Mouse (Mus musculus) lung, embryonic 16.5 days (tissue): ENCODE measurements around the gene Wdr37. TPM values are rescaled to one million over a fixed set of nuclear protein-coding genes. Genes with fewer than 3 reads are reported as not detected.
"Not testable (repeated sequence)": the region's sequence is repeated elsewhere in the genome, so short reads cannot be mapped to it uniquely, and the experiment has no call there.

ENCODE experiments used
- ATAC-seq: fragments of 200-750 bp; cut with Nextera tagmentation; 2 replicates; pipeline ENCODE4 v1.8.0; 2017; ENCODE audit warnings: low read depth, mild to moderate bottlenecking, moderate library complexity
- H3K27ac ChIP-seq: fragments of 300-500 bp; sonication (generic); 2 replicates; pipeline ENCODE4 v1.5.1; 2014; ENCODE audit warnings: mild to moderate bottlenecking, control low read depth, low read length
- H3K27me3 ChIP-seq: fragments of 300-500 bp; sonication (generic); 2 replicates; pipeline ENCODE4 v1.6.1; 2014; ENCODE audit warnings: low read depth, low read length, mixed read lengths; ENCODE audit not compliant: control insufficient read depth, insufficient read depth
- H3K36me3 ChIP-seq: fragments of 300-500 bp; sonication (generic); 2 replicates; pipeline ENCODE4 v1.6.1; 2014; ENCODE audit warnings: low read length; ENCODE audit not compliant: control insufficient read depth, insufficient read depth
- H3K4me1 ChIP-seq: fragments of 300-500 bp; sonication (generic); replicated peaks from 2 replicates; pipeline ENCODE4 v1.6.1; 2014; ENCODE audit warnings: low read length, mixed read lengths; ENCODE audit not compliant: control insufficient read depth, insufficient read depth
- H3K4me2 ChIP-seq: fragments of 300-500 bp; sonication (generic); 2 replicates; pipeline ENCODE4 v1.6.1; 2014; ENCODE audit warnings: low read depth, low read length, control low read depth
- H3K4me3 ChIP-seq: fragments of 300-500 bp; sonication (generic); 2 replicates; pipeline ENCODE4 v1.5.1; 2014; ENCODE audit warnings: mild to moderate bottlenecking, low read length, control low read depth
- H3K9ac ChIP-seq: fragments of 300-500 bp; sonication (generic); 2 replicates; pipeline ENCODE4 v1.6.1; 2014; ENCODE audit warnings: low read length, control low read depth
- H3K9me3 ChIP-seq: fragments of 300-500 bp; sonication (generic); 2 replicates; pipeline ENCODE4 v1.6.1; 2016; ENCODE audit warnings: low read length; ENCODE audit not compliant: control insufficient read depth
- WGBS: fragments of 180-500 bp; shearing (Covaris S2); extraction: QIAGEN DNeasy Blood & Tissue Kit; methylation state at CpG from one replicate; pipeline ENCODE4 v1.1.7; 2014; 5-methylcytosine and 5-hydroxymethylcytosine counted together
- polyA plus RNA-seq: library from polyadenylated mRNA; unstranded; fragments of >200 nt; fragmentation: Nextera tagmentation; extraction: Ambion mirVana; gene quantifications from 2 replicates; pipeline ENCODE4 v1.2.1, GENCODE M21; 2015

Wdr37 gene
- polyA plus RNA-seq, 1 experiment from 2014 or later = 23.1 TPM

GRCm38 (mm10) chr13:8849311-8849710, 22.4 kb downstream of the Wdr37 start:
- Histone ChIP-seq H3K9ac (no peak overlapping the region), H3K4me2 (no peak overlapping the region), H3K4me1 (no peaks in the 10 kb centered on the region), H3K27ac (no peak overlapping the region), H3K27me3 (no peaks in the 10 kb centered on the region), H3K9me3 (no peaks in the 10 kb centered on the region), H3K36me3 (peaks cover 40% of the 10 kb centered on the region), H3K4me3 (no peak overlapping the region)
- peak; percentile 47 for ATAC-seq
- 52% methylated on average over 1 of the region's 1 CpGs for WGBS

GRCm38 (mm10) chr13:8847702-8848101, 24.0 kb downstream of the Wdr37 start:
- no peaks in the 10 kb centered on the region for H3K9me3 ChIP-seq
- no peak overlapping the region for H3K9ac ChIP-seq
- H3K27me3 ChIP-seq = no peaks in the 10 kb centered on the region
- H3K36me3 ChIP-seq = peaks cover 38% of the 10 kb centered on the region
- H3K4me2 ChIP-seq = no peak overlapping the region
- no peaks in the 10 kb centered on the region for H3K4me1 ChIP-seq
- no peak overlapping the region for H3K27ac ChIP-seq
- WGBS = 34% methylated on average over 2 of the region's 2 CpGs
- no peak for ATAC-seq
- H3K4me3 ChIP-seq = no peak overlapping the region

GRCm38 (mm10) chr13:8842273-8842672, 29.4 kb downstream of the Wdr37 start:
- ATAC-seq = no peak
- no peaks in the 10 kb centered on the region for H3K4me1 ChIP-seq
- no peaks in the 10 kb centered on the region for H3K9me3 ChIP-seq
- H3K4me2 ChIP-seq = no peak overlapping the region
- peaks cover 29% of the 10 kb centered on the region for H3K36me3 ChIP-seq
- H3K4me3 ChIP-seq = no peak overlapping the region
- H3K27ac ChIP-seq = no peak overlapping the region
- no peaks in the 10 kb centered on the region for H3K27me3 ChIP-seq
- no peak overlapping the region for H3K9ac ChIP-seq
- WGBS = 85% methylated on average over 3 of the region's 3 CpGs

GRCm38 (mm10) chr13:8841846-8842245, 29.9 kb downstream of the Wdr37 start:
- WGBS = 93% methylated on average over 7 of the region's 7 CpGs
- H3K27me3 ChIP-seq, H3K27ac ChIP-seq, ATAC-seq, H3K4me1 ChIP-seq, H3K4me3 ChIP-seq, H3K9me3 ChIP-seq, H3K9ac ChIP-seq, H3K4me2 ChIP-seq: not testable (repeated sequence)
- peaks cover 25% of the 10 kb centered on the region for H3K36me3 ChIP-seq

GRCm38 (mm10) chr13:8840941-8841340, 30.8 kb downstream of the Wdr37 start:
- no peaks in the 10 kb centered on the region for H3K4me1 ChIP-seq
- H3K9ac ChIP-seq = no peak overlapping the region
- H3K27me3 ChIP-seq = no peaks in the 10 kb centered on the region
- no peak overlapping the region for H3K4me2 ChIP-seq
- 80% methylated on average over 2 of the region's 2 CpGs for WGBS
- peaks cover 19% of the 10 kb centered on the region for H3K36me3 ChIP-seq
- H3K4me3 ChIP-seq = no peak overlapping the region
- H3K27ac ChIP-seq = peak overlapping the region; percentile 65
- no peak for ATAC-seq
- no peaks in the 10 kb centered on the region for H3K9me3 ChIP-seq

- H3K4me1 ChIP-seq = no peaks in the 10 kb centered on the region
- H3K27me3 ChIP-seq = no peaks in the 10 kb centered on the region
- H3K4me3 ChIP-seq = no peak overlapping the region
- no peaks in the 10 kb centered on the region for H3K9me3 ChIP-seq
- H3K36me3 ChIP-seq = peaks cover 23% of the 10 kb centered on the region
- ATAC-seq = peak; percentile 80
- H3K9ac ChIP-seq = no peak overlapping the region
- WGBS = 69% methylated on average over 6 of the region's 6 CpGs
- H3K4me2 ChIP-seq = no peak overlapping the region
- H3K27ac ChIP-seq = peak overlapping the region; percentile 67
Observed at GRCm38 (mm10) chr13:8839937-8840336, 31.8 kb downstream of the Wdr37 start.

- no peak overlapping the region for H3K4me2 ChIP-seq
- WGBS = 80% methylated on average over 10 of the region's 10 CpGs
- no peak overlapping the region for H3K9ac ChIP-seq
- no peaks in the 10 kb centered on the region for H3K9me3 ChIP-seq
- H3K4me3 ChIP-seq = no peak overlapping the region
- no peaks in the 10 kb centered on the region for H3K4me1 ChIP-seq
- ATAC-seq = no peak
- H3K27me3 ChIP-seq = no peaks in the 10 kb centered on the region
- H3K27ac ChIP-seq = peak overlapping the region; percentile 67
- peaks cover 29% of the 10 kb centered on the region for H3K36me3 ChIP-seq
Observed at GRCm38 (mm10) chr13:8839111-8839510, 32.6 kb downstream of the Wdr37 start.

GRCm38 (mm10) chr13:8838394-8838793, 33.3 kb downstream of the Wdr37 start:
- 70% methylated on average over 3 of the region's 3 CpGs for WGBS
- Histone ChIP-seq H3K9me3 (no peaks in the 10 kb centered on the region), H3K27ac (no peak overlapping the region), H3K36me3 (peaks cover 29% of the 10 kb centered on the region), H3K9ac (no peak overlapping the region), H3K4me3 (no peak overlapping the region), H3K4me2 (no peak overlapping the region), H3K27me3 (no peaks in the 10 kb centered on the region), H3K4me1 (no peaks in the 10 kb centered on the region)
- ATAC-seq = no peak

GRCm38 (mm10) chr13:8834573-8834972, 37.1 kb downstream of the Wdr37 start:
- no peak for ATAC-seq
- 91% methylated on average over 5 of the region's 5 CpGs for WGBS
- no peak overlapping the region for H3K9ac ChIP-seq
- no peaks in the 10 kb centered on the region for H3K9me3 ChIP-seq
- no peak overlapping the region for H3K4me2 ChIP-seq
- H3K36me3 ChIP-seq = peaks cover 20% of the 10 kb centered on the region
- H3K27ac ChIP-seq = no peak overlapping the region
- no peak overlapping the region for H3K4me3 ChIP-seq
- 0 out of 2 replicates have a peak, but pooled peaks cover 3% of the 10 kb centered on the region for H3K4me1 ChIP-seq
- no peaks in the 10 kb centered on the region for H3K27me3 ChIP-seq
